Mouse (Mus musculus): Measurements from ENCODE around the gene Mrps23.
A peak's percentile ranks its signal among the peaks of the same experiment; 100 is the strongest.

- peak; percentile 93 for TF ChIP-seq CTCF (IDR thresholded peaks at IDR 0.05; ENCODE audit: borderline replicate concordance, extremely low read depth, insufficient read depth, insufficient read length)
- no peak for TF ChIP-seq POLR2A (IDR thresholded peaks at IDR 0.05; ENCODE audit: borderline replicate concordance, extremely low read depth, insufficient read depth, insufficient read length, poor library complexity, severe bottlenecking)
Measured at GRCm38 (mm10) chr11:88187417-88188133, 16.6 kb upstream of the Mrps23 start.

All from brain, embryonic 14.5 days (tissue).